Mouse (Mus musculus) forebrain, embryonic 10.5 days (tissue): ENCODE measurements around the gene Socs1. TPM values are rescaled to one million over a fixed set of nuclear protein-coding genes. Genes with fewer than 3 reads are reported as not detected.

Experiments
- DNase-seq: peaks from one replicate; pipeline ENCODE4 v3.0.0-alpha.2; 2017; ENCODE audit warnings: low spot score; ENCODE audit errors: extremely low spot score
- H3K27ac ChIP-seq: fragments of 300-500 bp; sonication (generic); 2 replicates; pipeline ENCODE4 v1.5.1; 2016; ENCODE audit warnings: mild to moderate bottlenecking
- H3K27me3 ChIP-seq: fragments of 300-500 bp; sonication (generic); 2 replicates; pipeline ENCODE4 v1.6.1; 2016; ENCODE audit warnings: mild to moderate bottlenecking; ENCODE audit not compliant: poor library complexity, severe bottlenecking
- H3K36me3 ChIP-seq: fragments of 300-500 bp; sonication (generic); replicated peaks from 2 replicates; pipeline ENCODE4 v1.6.1; 2016; ENCODE audit warnings: mild to moderate bottlenecking, moderate library complexity
- H3K4me1 ChIP-seq: fragments of 300-500 bp; sonication (generic); 2 replicates; pipeline ENCODE4 v1.6.1; 2016
- H3K4me3 ChIP-seq: fragments of 300-500 bp; sonication (generic); 2 replicates; pipeline ENCODE4 v1.5.1; 2016; ENCODE audit warnings: mild to moderate bottlenecking, moderate library complexity
- H3K9me3 ChIP-seq: fragments of 300-500 bp; sonication (generic); 2 replicates; pipeline ENCODE4 v1.6.1; 2016; ENCODE audit warnings: mild to moderate bottlenecking, moderate library complexity
- WGBS: fragments of 180-500 bp; shearing (Covaris S2); methylation state at CpG from one replicate; pipeline ENCODE4 v1.1.7; 2016; 5-methylcytosine and 5-hydroxymethylcytosine counted together
- polyA plus RNA-seq: library from polyadenylated mRNA; unstranded; fragments of >200 nt; fragmentation: Nextera tagmentation; extraction: Ambion mirVana; gene quantifications from 2 replicates; pipeline ENCODE4 v1.2.1, GENCODE M21; 2016

Gene Socs1
- polyA plus RNA-seq = 2.3 and 2.7 TPM in 2 replicates

DNA sequence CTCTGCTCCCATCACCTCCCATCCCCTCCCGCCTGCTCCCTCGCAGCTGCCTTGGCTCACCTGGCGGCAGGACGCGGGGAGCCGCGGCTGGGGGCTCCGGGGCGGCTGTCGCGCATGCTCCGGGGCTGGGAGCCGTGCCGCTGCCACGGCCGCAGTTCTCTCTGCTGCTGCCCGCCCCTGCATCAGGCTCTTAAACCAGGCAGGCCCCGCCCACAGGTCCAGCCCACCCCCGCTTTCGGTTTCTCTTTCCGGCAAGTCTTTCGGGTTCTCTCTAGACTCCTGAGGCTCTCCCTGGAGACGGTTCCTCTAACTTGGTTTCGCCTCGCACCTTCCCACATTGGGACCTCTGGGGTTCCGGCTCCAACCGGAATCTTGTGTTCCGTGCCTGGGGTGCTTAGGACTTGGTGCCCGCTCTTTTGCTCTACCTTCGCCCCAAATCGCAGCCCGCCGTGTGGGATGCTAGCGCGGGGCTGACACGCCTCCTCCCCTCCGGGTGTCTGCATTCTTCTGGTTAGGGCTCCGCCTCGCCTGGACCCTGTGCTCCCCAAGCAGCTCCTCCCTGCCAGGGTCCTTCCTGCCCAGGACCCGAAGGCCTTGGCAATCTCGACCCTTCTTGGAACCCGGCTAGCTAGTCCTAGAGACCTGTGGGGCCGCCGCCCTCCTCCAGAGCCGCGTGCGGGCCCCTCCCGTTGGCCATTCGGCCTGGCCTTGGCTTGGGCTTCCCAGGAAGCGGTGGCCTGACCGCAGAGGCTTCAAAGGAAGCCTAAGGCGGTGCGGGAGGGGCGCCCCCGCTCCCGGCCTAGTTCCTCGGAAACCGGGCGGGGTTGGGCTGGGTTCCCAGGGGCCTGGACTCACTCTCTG, at the start of gene Socs1:
Gene Socs1, minus strand, starts transcription at position 166 of the 861 bp plus-strand sequence.
- peak within 1 kb of the TSS; percentile 93 for H3K27ac ChIP-seq
- peaks cover 69% of the 10 kb centered on the region for H3K4me1 ChIP-seq
- WGBS = under 1% methylated on average over 57 of the region's 59 CpGs
- no peaks in the 10 kb centered on the region for H3K9me3 ChIP-seq
- peak; percentile 90 for DNase-seq
- H3K36me3 ChIP-seq = no peaks in the 10 kb centered on the region
- H3K4me3 ChIP-seq = peak within 1 kb of the TSS; percentile 80
- H3K27me3 ChIP-seq = peaks cover 30% of the 10 kb centered on the region

- Histone ChIP-seq H3K4me1 (peaks cover 41% of the 10 kb centered on the region), H3K27ac (peak overlapping the region; percentile 94), H3K4me3 (peak overlapping the region; percentile 91), H3K9me3 (no peaks in the 10 kb centered on the region), H3K27me3 (peaks cover 13% of the 10 kb centered on the region), H3K36me3 (peaks cover under 1% of the 10 kb centered on the region; the same call in 1 of the 2 replicates)
- WGBS = 9% methylated on average over 12 of the region's 12 CpGs
- DNase-seq = no peak
Observed at GRCm38 (mm10) chr16:10834542-10834910, 49.2 kb upstream of the Socs1 start.

- 88% methylated on average over 4 of the region's 4 CpGs for WGBS
- DNase-seq = no peak
- no peak overlapping the region for H3K27ac ChIP-seq
- H3K36me3 ChIP-seq = no peaks in the 10 kb centered on the region
- no peak overlapping the region for H3K4me3 ChIP-seq
- peaks cover 4% of the 10 kb centered on the region for H3K27me3 ChIP-seq
- no peaks in the 10 kb centered on the region for H3K9me3 ChIP-seq
- no peaks in the 10 kb centered on the region for H3K4me1 ChIP-seq
Observed at GRCm38 (mm10) chr16:10828461-10828805, 43.1 kb upstream of the Socs1 start.

GRCm38 (mm10) chr16:10827766-10828460, 42.6 kb upstream of the Socs1 start:
- no peaks in the 10 kb centered on the region for H3K36me3 ChIP-seq
- 87% methylated on average over 7 of the region's 7 CpGs for WGBS
- no peaks in the 10 kb centered on the region for H3K9me3 ChIP-seq
- no peak for DNase-seq
- no peaks in the 10 kb centered on the region for H3K27me3 ChIP-seq
- H3K4me3 ChIP-seq = no peak overlapping the region
- H3K27ac ChIP-seq = no peak overlapping the region
- H3K4me1 ChIP-seq = no peaks in the 10 kb centered on the region

- no peaks in the 10 kb centered on the region for H3K9me3 ChIP-seq
- 92% methylated on average over 9 of the region's 9 CpGs for WGBS
- no peaks in the 10 kb centered on the region for H3K4me1 ChIP-seq
- H3K27ac ChIP-seq = no peak overlapping the region
- H3K4me3 ChIP-seq = no peak overlapping the region
- no peak for DNase-seq
- H3K27me3 ChIP-seq = no peaks in the 10 kb centered on the region
- H3K36me3 ChIP-seq = no peaks in the 10 kb centered on the region
Observed at GRCm38 (mm10) chr16:10827269-10827668, 41.9 kb upstream of the Socs1 start.

GRCm38 (mm10) chr16:10825840-10826239, 40.5 kb upstream of the Socs1 start:
- Histone ChIP-seq H3K36me3 (no peaks in the 10 kb centered on the region), H3K27ac (no peak overlapping the region), H3K4me3 (no peak overlapping the region), H3K27me3 (no peaks in the 10 kb centered on the region), H3K9me3 (no peaks in the 10 kb centered on the region), H3K4me1 (no peaks in the 10 kb centered on the region)
- WGBS = 91% methylated on average over 4 of the region's 4 CpGs
- no peak for DNase-seq

DNA sequence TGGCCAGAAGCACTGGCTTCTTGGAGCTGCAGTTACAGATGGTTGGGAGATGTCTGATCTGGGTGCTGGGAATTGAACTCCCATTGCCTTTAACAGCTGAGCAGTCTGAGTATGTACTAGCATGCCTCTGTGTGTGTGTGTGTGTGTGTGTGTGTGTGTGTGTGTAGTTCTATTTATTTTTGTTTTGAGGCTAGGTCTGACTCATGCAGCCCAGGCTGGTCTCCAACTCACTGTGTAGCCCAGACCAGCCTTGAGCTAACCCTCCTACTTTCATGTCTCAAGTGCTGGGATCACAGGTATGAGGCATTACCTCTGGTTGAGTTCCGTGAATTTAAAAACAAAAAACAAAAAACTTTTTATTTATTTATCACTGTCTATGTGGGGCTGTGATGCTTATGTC, 39.2 kb upstream of the Socs1 start:
- Histone ChIP-seq H3K27me3 (no peaks in the 10 kb centered on the region), H3K4me3 (no peak overlapping the region), H3K36me3 (no peaks in the 10 kb centered on the region), H3K4me1 (no peaks in the 10 kb centered on the region), H3K9me3 (no peaks in the 10 kb centered on the region), H3K27ac (no peak overlapping the region)
- no peak for DNase-seq
- WGBS = 84% methylated on average over 1 of the region's 1 CpGs

DNA sequence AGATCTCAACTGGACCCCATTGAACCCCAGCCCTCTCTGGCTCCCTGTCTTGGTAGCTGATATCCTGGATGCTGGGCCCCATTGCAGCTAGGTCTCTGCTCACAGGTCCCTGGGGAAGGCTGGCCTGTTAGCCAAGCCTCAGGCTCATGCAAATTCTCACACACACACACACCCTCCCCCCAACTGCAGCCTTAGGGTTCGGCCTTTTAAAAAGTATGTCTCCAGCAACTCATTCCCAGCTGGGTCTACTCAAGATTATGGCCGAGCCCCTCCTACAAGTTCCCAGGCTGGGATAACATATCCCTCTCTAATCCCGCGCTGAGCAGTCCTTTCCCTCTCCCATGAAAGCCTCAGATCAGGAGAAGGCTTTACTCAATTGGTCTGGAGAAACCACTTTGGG, 36.1 kb upstream of the Socs1 start:
- 79% methylated on average over 4 of the region's 4 CpGs for WGBS
- Histone ChIP-seq H3K27me3 (no peaks in the 10 kb centered on the region), H3K36me3 (no peaks in the 10 kb centered on the region), H3K4me1 (no peaks in the 10 kb centered on the region), H3K9me3 (no peaks in the 10 kb centered on the region), H3K27ac (no peak overlapping the region), H3K4me3 (no peak overlapping the region)
- no peak for DNase-seq

GRCm38 (mm10) chr16:10819966-10820365, 34.6 kb upstream of the Socs1 start:
- Histone ChIP-seq H3K36me3 (no peaks in the 10 kb centered on the region), H3K4me3 (no peak overlapping the region), H3K9me3 (no peaks in the 10 kb centered on the region), H3K27ac (no peak overlapping the region), H3K27me3 (no peaks in the 10 kb centered on the region), H3K4me1 (no peaks in the 10 kb centered on the region)
- DNase-seq = no peak
- 74% methylated on average over 3 of the region's 3 CpGs for WGBS

DNA sequence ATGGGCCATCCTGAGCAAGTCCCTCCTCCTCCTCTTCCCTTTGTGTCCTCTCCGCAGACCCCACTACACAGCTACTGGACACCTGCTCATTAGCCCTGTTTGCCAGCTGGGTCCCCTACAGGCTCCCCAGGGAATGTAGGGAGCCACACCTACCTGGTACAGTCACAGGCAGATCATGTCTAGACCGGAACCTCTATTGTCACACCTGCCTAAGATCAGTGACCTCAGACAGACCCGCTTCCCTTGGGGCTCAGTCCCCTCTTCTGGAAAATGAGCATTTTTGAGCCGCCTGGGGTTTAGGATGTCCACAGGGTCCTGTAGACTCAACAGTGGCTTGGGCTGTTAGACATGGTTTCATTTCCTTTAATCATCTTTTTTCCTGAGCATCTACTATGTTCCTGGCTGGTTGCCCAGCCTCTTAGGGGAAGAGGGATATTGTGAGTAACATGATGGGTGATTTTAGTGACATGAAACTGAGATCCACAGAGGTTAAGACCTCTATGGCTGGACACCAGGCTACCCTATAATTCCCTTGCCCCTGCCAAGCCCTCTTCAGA, 33.3 kb upstream of the Socs1 start:
- WGBS = 75% methylated on average over 4 of the region's 4 CpGs
- Histone ChIP-seq H3K4me3 (no peak overlapping the region), H3K4me1 (no peaks in the 10 kb centered on the region)

GRCm38 (mm10) chr16:10814864-10815263, 29.5 kb upstream of the Socs1 start:
- H3K9me3 ChIP-seq = no peaks in the 10 kb centered on the region
- no peaks in the 10 kb centered on the region for H3K4me1 ChIP-seq
- no peak for DNase-seq
- H3K27me3 ChIP-seq = no peaks in the 10 kb centered on the region
- no peaks in the 10 kb centered on the region for H3K36me3 ChIP-seq
- 93% methylated on average over 4 of the region's 4 CpGs for WGBS
- no peak overlapping the region for H3K4me3 ChIP-seq
- no peak overlapping the region for H3K27ac ChIP-seq

More for the DNA sequence above, 33.3 kb upstream of the Socs1 start:
- no peak for DNase-seq
- no peaks in the 10 kb centered on the region for H3K27me3 ChIP-seq
- no peaks in the 10 kb centered on the region for H3K36me3 ChIP-seq
- no peak overlapping the region for H3K27ac ChIP-seq
- no peaks in the 10 kb centered on the region for H3K9me3 ChIP-seq

GRCm38 (mm10) chr16:10813726-10814125, 28.4 kb upstream of the Socs1 start:
- Histone ChIP-seq H3K27ac (no peak overlapping the region), H3K4me3 (no peak overlapping the region), H3K36me3 (no peaks in the 10 kb centered on the region), H3K27me3 (no peaks in the 10 kb centered on the region), H3K4me1 (no peaks in the 10 kb centered on the region), H3K9me3 (no peaks in the 10 kb centered on the region)
- WGBS = 80% methylated on average over 4 of the region's 4 CpGs
- no peak for DNase-seq

- Histone ChIP-seq H3K27me3 (no peaks in the 10 kb centered on the region), H3K4me1 (no peaks in the 10 kb centered on the region), H3K4me3 (no peak within 1 kb of the TSS), H3K36me3 (no peaks in the 10 kb centered on the region), H3K27ac (no peak within 1 kb of the TSS), H3K9me3 (no peaks in the 10 kb centered on the region)
- WGBS = 98% methylated on average over 2 of the region's 2 CpGs
- DNase-seq = no peak
Observed at GRCm38 (mm10) chr16:10812865-10813371, 27.6 kb upstream of the Socs1 start, which contains the start of gene Gm11172. Gene Gm11172 (plus strand): TSS chr16:10812915.
